Mouse (Mus musculus) cerebellum, postnatal 25 days (tissue): ENCODE results near the gene Kcnh6.

ENCODE experiments used
- DNase-seq, 2 experiments: peaks; one replicate each; pipeline ENCODE4 v3.0.0; 2021; ENCODE audit warnings: mixed read lengths in 2 of 2

Gene Kcnh6

DNA sequence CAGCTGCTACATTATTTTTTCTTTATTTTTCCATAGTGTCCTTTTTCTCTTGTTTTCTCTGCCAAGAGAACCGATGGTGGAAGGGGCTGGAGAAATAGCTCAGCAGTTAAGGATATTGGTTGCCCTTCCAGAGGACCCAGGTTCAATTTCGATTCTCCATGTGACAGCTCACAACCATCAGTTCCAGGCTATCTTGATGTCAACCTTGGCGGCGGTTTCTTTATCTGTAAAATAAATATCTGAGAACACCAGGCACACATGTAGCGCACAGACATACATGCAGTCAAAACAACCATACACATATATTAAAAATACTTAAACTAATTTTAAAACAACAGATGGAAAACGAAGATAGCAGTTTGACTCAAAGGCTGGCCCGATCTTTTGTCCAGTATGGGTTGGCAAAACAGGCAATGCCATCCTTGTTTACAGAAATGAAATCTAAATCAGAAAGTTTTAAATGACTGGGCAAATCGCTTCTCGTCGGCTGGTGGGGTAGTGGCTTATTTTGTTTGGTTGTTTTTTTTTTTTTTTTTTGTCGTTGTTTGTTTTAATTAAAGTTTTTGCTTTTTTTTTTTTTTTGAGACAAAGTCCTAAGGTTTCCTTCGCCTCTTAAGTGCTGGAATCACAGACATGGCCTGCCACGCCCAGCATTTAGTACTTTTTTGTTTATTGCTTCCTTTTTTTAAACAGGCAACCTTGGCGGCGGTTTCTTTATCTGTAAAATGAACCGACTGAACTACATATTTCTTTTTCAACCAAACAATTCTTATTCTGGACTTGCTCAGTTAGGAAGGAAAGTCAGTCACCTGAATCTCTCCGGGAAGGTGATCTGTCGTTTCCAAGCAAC, 57.4 kb downstream of the Kcnh6 start:
- no peak for DNase-seq

DNA sequence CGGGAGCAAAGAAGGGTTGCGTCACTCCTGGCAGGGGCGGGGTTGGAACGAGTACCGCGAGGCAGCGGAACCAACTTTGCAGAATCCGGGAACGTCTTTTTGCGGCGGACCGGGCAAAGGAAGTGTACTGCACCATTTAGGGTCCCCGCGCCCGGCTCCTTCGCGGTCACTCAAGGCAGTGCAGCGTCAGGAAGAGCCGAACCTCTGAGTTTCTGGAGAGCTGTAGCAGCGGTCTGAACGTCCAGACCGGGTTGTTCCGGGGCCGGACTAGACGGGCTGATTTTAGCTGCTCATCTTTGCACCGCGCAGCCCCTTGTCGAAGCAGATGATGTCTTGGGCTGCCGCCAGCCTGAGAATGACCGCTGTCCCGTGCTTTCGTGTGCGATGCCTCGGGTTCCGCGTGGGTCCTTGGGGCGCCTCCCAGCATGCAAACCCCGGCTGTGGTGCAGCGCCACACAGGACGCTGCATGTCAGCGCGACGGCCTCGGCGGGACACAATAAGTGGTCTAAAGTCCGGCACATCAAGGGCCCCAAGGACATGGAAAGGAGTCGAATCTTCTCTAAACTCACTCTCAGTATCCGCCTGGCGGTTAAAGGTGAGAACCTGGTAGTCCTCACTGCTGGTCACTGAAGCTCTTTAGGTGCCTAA, 58.1 kb downstream of the Kcnh6 start, which contains the start of gene Taco1:
Taco1 (plus strand) TSS at position 139 of the 649 bp plus-strand sequence.
- DNase-seq = peak; percentile 96 to 97

DNA sequence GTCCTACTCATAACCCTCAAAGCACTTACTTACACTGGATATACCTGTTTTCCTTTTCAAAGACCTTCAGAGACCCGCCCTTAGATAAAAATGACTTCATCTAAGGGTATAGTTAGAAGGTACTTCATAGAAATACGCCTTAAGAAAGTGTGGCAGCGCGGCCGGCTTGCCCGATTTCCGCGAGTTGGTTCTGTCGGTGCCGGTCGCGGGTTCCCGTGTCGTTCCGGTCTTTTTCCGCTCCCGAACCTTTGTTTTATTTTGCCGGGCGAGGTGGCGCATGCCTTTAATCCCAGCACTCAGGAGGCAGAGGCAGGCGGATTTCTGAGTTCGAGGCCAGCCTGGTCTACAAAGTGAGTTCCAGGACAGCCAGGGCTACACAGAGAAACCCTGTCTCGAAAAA, 58.7 kb downstream of the Kcnh6 start:
- DNase-seq = peak; percentile 41 to 73

DNA sequence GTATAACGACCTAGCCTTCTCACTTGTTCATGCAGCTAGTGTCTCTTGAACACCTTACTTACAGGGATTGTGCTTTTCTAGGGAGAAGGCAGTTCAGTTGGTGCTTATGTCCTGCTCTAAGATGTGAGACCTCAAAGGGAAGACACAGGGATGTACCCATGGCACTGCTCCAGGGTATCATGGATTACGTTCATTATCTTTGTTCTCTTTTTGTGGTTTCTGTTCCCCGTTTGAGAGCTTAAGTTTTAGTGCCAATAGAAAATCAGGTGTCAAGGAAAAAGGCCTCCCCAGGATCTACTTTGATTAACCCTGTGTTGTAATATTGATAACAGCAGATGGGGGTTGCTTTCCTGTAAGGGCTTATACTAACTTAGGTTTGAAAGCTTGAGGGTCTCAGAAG, 65.8 kb downstream of the Kcnh6 start:
- DNase-seq = no peak

DNA sequence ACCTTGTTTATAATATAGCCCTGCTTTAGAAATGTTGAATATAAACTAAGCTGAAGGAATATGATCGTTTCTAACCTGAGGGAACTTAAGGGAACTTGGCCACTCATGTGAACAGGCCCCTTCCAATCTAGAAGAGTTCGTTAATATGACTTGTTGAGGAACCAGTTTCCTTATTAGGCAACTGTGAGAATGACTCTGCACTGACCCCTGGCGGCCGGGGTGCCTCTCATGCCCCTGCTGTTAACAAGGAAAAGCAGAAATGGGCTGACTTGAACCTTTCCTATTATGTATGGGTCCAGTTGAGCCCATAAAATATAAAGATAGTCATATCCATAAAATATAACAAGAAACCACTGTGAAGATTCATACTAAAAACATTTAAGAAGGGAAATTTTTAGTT, 68.4 kb downstream of the Kcnh6 start:
- DNase-seq = peak; percentile 75 to 87
